Mouse (Mus musculus) skeletal muscle tissue, adult 2 months (tissue): ENCODE measurements at regions not wholly inside any gene's neighbourhood (a gene's known extent, or its start where the extent isn't known, plus 50 kb on each side); places are given as distances from the start of the nearest gene placed in this dataset.

Source experiments
- DNase-seq: peaks from one replicate; pipeline ENCODE4 v3.0.0-alpha.2; 2012; ENCODE audit warnings: low read depth, low spot score

- no peak for DNase-seq
Measured at GRCm38 (mm10) chr2:109576946-109577345, 97.6 kb upstream of the Bdnf start.

GRCm38 (mm10) chr2:109578870-109579310, 95.6 kb upstream of the Bdnf start:
- no peak for DNase-seq

- no peak for DNase-seq
Measured at GRCm38 (mm10) chr2:109618341-109619058, 56.0 kb upstream of the Bdnf start.

- DNase-seq = no peak
Measured at GRCm38 (mm10) chr2:109619676-109620075, 54.8 kb upstream of the Bdnf start.

- no peak for DNase-seq
Measured at GRCm38 (mm10) chr2:109621595-109621994, 52.9 kb upstream of the Bdnf start.
